20 mouse cellular contexts compared by ENCODE assay signal in genomic region chr7:112042758-112043157, GRCm38 (mm10). TPM values are rescaled to one million over a fixed set of nuclear protein-coding genes. Genes with fewer than 3 reads are reported as not detected.
DNase-seq lines count a peak whose midpoint lies in the region; ATAC-seq and TF ChIP-seq lines count a peak whose summit lies in the region.
"Had no signal": no experiment of that assay in that cellular context is flagged by ENCODE, and none has a peak within 500 bp of the region (broad histone marks: within the 10 kb centered on the region; RNA-seq: fewer than 3 reads in every experiment).

No protein-coding gene starts in this region.

- intact Hi-C loops in heart, adult 2 months (cut with DNase I): no loop called here

- H3K36me3 ChIP-seq in heart, adult 2 months (ENCODE audit: control insufficient read depth, insufficient read depth, low read length): peaks cover 18% of the 10 kb centered on the region
- H3K36me3 ChIP-seq in kidney, adult 2 months (ENCODE audit: control insufficient read depth, insufficient read depth, low read length): no peaks in the 10 kb centered on the region
- H3K36me3 ChIP-seq in midbrain, embryonic 16.5 days (ENCODE audit: control insufficient read depth, insufficient read depth, low read length): no peaks in the 10 kb centered on the region
- H3K36me3 ChIP-seq: intestine, embryonic 15.5 days; limb, embryonic 12.5 days; midbrain, embryonic 12.5 days; neural tube, embryonic 13.5 days had no signal

- no peaks in the 10 kb centered on the region for H3K27me3 ChIP-seq in heart, adult 2 months (ENCODE audit: control insufficient read depth, insufficient read depth, low read length)
- H3K27me3 ChIP-seq in kidney, adult 2 months (replicated peaks; ENCODE audit: control insufficient read depth, insufficient read depth, low read length): no peaks in the 10 kb centered on the region
- H3K27me3 ChIP-seq in midbrain, embryonic 16.5 days (ENCODE audit: control insufficient read depth, insufficient read depth, low read depth, low read length): no peaks in the 10 kb centered on the region
- H3K27me3 ChIP-seq: heart, embryonic 13.5 days; intestine, embryonic 15.5 days; limb, embryonic 12.5 days; midbrain, embryonic 12.5 days; neural tube, embryonic 13.5 days had no signal

- no peak overlapping the region for H3K4me3 ChIP-seq in heart, adult 2 months
- no peak overlapping the region for H3K4me3 ChIP-seq in kidney, adult 2 months (ENCODE audit: insufficient read depth, low read depth, low read length)
- H3K4me3 ChIP-seq in midbrain, embryonic 16.5 days (ENCODE audit: low read depth, low read length): no peak overlapping the region
- H3K4me3 ChIP-seq: heart, embryonic 13.5 days; hindbrain, embryonic 10.5 days; intestine, embryonic 15.5 days; limb, embryonic 12.5 days; midbrain, embryonic 12.5 days; neural tube, embryonic 13.5 days had no signal

- peak; percentile 83 for ATAC-seq in activated CD4-positive, CD25-positive, alpha-beta regulatory T cell, adult 4 months
- ATAC-seq in megakaryocyte progenitor cell, adult 5-6 weeks (replicated peaks; ENCODE audit: poor library complexity): peak; percentile 83
- no peak for ATAC-seq in midbrain, embryonic 16.5 days
- ATAC-seq: forebrain, embryonic 16.5 days; intestine, embryonic 15.5 days; liver, postnatal 0 days had no signal

- no peak overlapping the region for H3K9ac ChIP-seq in heart, adult 2 months (ENCODE audit: low read depth, low read length)
- no peak overlapping the region for H3K9ac ChIP-seq in midbrain, embryonic 16.5 days (ENCODE audit: low read depth, low read length)
- H3K9ac ChIP-seq: heart, embryonic 13.5 days; intestine, embryonic 15.5 days; limb, embryonic 12.5 days; liver, postnatal 0 days; midbrain, embryonic 12.5 days; neural tube, embryonic 13.5 days had no signal

- peaks cover 9% of the 10 kb centered on the region for H3K79me2 ChIP-seq in heart, adult 2 months (replicated peaks; ENCODE audit: control insufficient read depth, insufficient read depth, low read length)

- TF ChIP-seq EP300 in heart, adult 2 months (IDR thresholded peaks at IDR 0.05; ENCODE audit: insufficient read depth, low read depth, low read length): no peak

- WGBS in heart, adult 2 months: 0% methylated on average over 2 of the region's 2 CpGs
- 28% methylated on average over 2 of the region's 2 CpGs for WGBS in kidney, adult 2 months
- WGBS in midbrain, embryonic 16.5 days: 84% methylated on average over 2 of the region's 2 CpGs

- TF ChIP-seq POLR2A in heart, adult 2 months (IDR thresholded peaks at IDR 0.05; ENCODE audit: insufficient read depth, low read depth, low read length): no peak
- TF ChIP-seq POLR2A in kidney, adult 2 months (IDR thresholded peaks at IDR 0.05; ENCODE audit: low read depth, low read length): no peak

- no peak for TF ChIP-seq CTCF in heart, adult 2 months (IDR thresholded peaks at IDR 0.05)
- TF ChIP-seq CTCF in kidney, adult 2 months (conservative IDR thresholded peaks at IDR 0.05; ENCODE audit: insufficient read depth, insufficient read length, low read depth, low read length): no peak

- H3K9me3 ChIP-seq in midbrain, embryonic 16.5 days (replicated peaks; ENCODE audit: control insufficient read depth, low read length, poor library complexity, severe bottlenecking): no peaks in the 10 kb centered on the region
- H3K9me3 ChIP-seq: heart, embryonic 13.5 days; hindbrain, embryonic 10.5 days; intestine, embryonic 15.5 days; limb, embryonic 12.5 days; midbrain, embryonic 12.5 days; neural tube, embryonic 13.5 days had no signal

- DNase-seq in heart, adult 2 months: no peak
- DNase-seq in heart, adult 9 months (ENCODE audit: low spot score in 2 of 2): no peak
- DNase-seq in 3134 (ENCODE audit: extremely low read depth, insufficient read length, low spot score): peak; percentile 23
- DNase-seq in kidney, adult 2 months: no peak
- no peak for DNase-seq in kidney, adult 18-20 months
- DNase-seq: cerebellum, adult 11 months; gastrocnemius, postnatal 10 days; kidney, postnatal 10 days; liver, postnatal 0 days; retina, postnatal 1 day had no signal

- H3K4me1 ChIP-seq in heart, adult 2 months (ENCODE audit: control insufficient read depth, insufficient read depth, low read length): peaks cover 7% of the 10 kb centered on the region
- H3K4me1 ChIP-seq in kidney, adult 2 months (ENCODE audit: control insufficient read depth, insufficient read depth, low read length): peaks cover 6% of the 10 kb centered on the region
- H3K4me1 ChIP-seq in midbrain, embryonic 16.5 days (ENCODE audit: control insufficient read depth, insufficient read depth, low read length): no peaks in the 10 kb centered on the region
- H3K4me1 ChIP-seq: hindbrain, embryonic 10.5 days; limb, embryonic 12.5 days; midbrain, embryonic 12.5 days had no signal

- H3K27ac ChIP-seq in heart, adult 2 months: peak overlapping the region; percentile 6; the same call in 1 of the 2 replicates
- no peak overlapping the region for H3K27ac ChIP-seq in kidney, adult 2 months (ENCODE audit: insufficient read depth, low read depth, low read length)
- no peak overlapping the region for H3K27ac ChIP-seq in midbrain, embryonic 16.5 days (ENCODE audit: low read length)
- H3K27ac ChIP-seq: heart, embryonic 13.5 days; hindbrain, embryonic 10.5 days; intestine, embryonic 15.5 days; limb, embryonic 12.5 days; midbrain, embryonic 12.5 days; neural tube, embryonic 13.5 days had no signal

- H3K4me2 ChIP-seq in midbrain, embryonic 16.5 days (ENCODE audit: low read length): no peak overlapping the region
- H3K4me2 ChIP-seq: heart, embryonic 13.5 days; intestine, embryonic 15.5 days; limb, embryonic 12.5 days; midbrain, embryonic 12.5 days; neural tube, embryonic 13.5 days had no signal

RNA-seq across cellular contexts. Expression of gene Usp47, which starts 19.5 kb away (rescaled TPM):
- total RNA-seq in heart, adult 2 months (2021): 10 to 100 TPM; 78.0 to 90.2 TPM
- 15.7 and 33.8 TPM in 2 replicates for polyA plus RNA-seq in heart, adult 2 months (2012; rRNA removed)
- polyA plus RNA-seq in activated CD4-positive, CD25-positive, alpha-beta regulatory T cell, adult 4 months (2017; shearing (Covaris generic)): 10 to 100 TPM; 16.1 to 17.5 TPM
- 58.0 and 58.5 TPM in 2 replicates for total RNA-seq in megakaryocyte progenitor cell, adult 5-6 weeks (2015)
- total RNA-seq in megakaryocyte progenitor cell, adult 5-6 weeks (2017): 112 and 133 TPM in 2 replicates
- polyA plus RNA-seq in kidney, adult 2 months (2012; rRNA removed): 11.5 and 15.5 TPM in 2 replicates
- polyA plus RNA-seq in midbrain, embryonic 16.5 days (2015; fragmentation: Nextera tagmentation; extraction: Ambion mirVana): 78.4 and 85.8 TPM in 2 replicates
